Mouse (Mus musculus) embryonic fibroblast, embryonic 13.5 days (primary cell): ENCODE data around the gene Nln.

ENCODE experiments used
- CTCF ChIP-seq: IDR thresholded peaks from 2 replicates; pipeline ENCODE4 v1.5.1; 2011; ENCODE audit warnings: mild to moderate bottlenecking, control low read depth, low read length, moderate library complexity, borderline replicate concordance; ENCODE audit not compliant: insufficient read depth
- POLR2A ChIP-seq: IDR thresholded peaks from 2 replicates; pipeline ENCODE4 v1.6.1; 2011; ENCODE audit warnings: low read depth, mild to moderate bottlenecking, control low read depth, low read length, moderate library complexity

GRCm38 (mm10) chr13:104108651-104109287 lies 645 bp downstream of the Nln start:
- no peak for TF ChIP-seq CTCF
- TF ChIP-seq POLR2A, result no peak
